Mouse (Mus musculus): ENCODE measurements at regions not wholly inside any gene's neighbourhood (a gene's known extent, or its start where the extent isn't known, plus 50 kb on each side); places are given as distances from the start of the nearest gene placed in this dataset.

DNA sequence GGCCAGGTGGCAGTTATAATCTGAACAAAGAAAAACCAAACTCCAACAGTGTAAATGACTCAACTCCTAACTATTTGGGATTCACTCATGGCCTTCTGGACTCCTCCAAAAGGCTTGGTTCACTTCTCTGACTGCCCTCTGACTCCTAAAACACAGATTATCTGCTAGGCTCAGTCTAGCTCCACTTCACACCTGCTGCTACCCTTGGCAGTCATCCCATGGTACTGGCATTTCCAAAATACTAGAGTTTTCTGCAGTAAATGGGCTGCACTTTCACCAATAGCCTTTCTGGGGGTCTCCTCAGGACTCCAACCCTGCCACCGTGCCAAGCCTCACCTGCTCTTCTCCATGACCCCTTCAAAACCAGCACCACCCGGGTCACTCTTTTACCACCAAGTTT lies 237.6 kb downstream of the Efnb2 start:
- WGBS = 89% methylated on average over 2 of the region's 2 CpGs
- Histone ChIP-seq H3K36me3 (ENCODE audit: control insufficient read depth, insufficient read depth) (no peaks in the 10 kb centered on the region), H3K27ac (ENCODE audit: low read length) (no peak overlapping the region), H3K4me3 (ENCODE audit: low read length) (no peak overlapping the region), H3K27me3 (ENCODE audit: control insufficient read depth, insufficient read depth, low read length) (no peaks in the 10 kb centered on the region), H3K4me1 (ENCODE audit: control insufficient read depth, insufficient read depth, low read length) (no peaks in the 10 kb centered on the region), H3K9ac (ENCODE audit: low read length) (no peak overlapping the region), H3K9me3 (replicated peaks; ENCODE audit: control insufficient read depth, low read length) (no peaks in the 10 kb centered on the region), H3K4me2 (ENCODE audit: low read depth, low read length) (no peak overlapping the region)
- no peak for ATAC-seq (replicated peaks; ENCODE audit: extremely low read depth, insufficient read depth, low FRiP score)

DNA sequence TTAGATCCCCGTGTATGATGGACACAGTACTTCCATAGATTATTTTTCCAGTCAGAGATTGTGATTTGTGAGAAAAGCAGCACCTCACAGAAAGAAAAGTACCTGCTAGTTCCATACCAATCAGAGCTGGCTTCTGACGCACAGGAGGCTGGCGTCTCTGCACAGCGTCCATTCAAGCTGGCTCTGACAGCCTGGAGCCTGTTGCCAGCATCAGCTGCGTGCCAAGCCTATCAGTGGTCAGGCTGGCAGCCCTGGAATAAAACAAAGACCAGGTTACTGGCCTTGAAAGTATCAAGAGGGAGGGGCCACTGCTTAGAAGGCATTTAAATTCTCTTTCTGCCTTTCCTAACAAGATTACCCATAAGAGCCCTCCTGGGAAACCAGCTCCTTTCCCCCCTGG lies 239.3 kb downstream of the Efnb2 start:
- no peak overlapping the region for H3K4me2 ChIP-seq (ENCODE audit: low read depth, low read length)
- WGBS = 43% methylated on average over 5 of the region's 5 CpGs
- ATAC-seq (replicated peaks; ENCODE audit: extremely low read depth, insufficient read depth, low FRiP score) = peak; percentile 76

DNA sequence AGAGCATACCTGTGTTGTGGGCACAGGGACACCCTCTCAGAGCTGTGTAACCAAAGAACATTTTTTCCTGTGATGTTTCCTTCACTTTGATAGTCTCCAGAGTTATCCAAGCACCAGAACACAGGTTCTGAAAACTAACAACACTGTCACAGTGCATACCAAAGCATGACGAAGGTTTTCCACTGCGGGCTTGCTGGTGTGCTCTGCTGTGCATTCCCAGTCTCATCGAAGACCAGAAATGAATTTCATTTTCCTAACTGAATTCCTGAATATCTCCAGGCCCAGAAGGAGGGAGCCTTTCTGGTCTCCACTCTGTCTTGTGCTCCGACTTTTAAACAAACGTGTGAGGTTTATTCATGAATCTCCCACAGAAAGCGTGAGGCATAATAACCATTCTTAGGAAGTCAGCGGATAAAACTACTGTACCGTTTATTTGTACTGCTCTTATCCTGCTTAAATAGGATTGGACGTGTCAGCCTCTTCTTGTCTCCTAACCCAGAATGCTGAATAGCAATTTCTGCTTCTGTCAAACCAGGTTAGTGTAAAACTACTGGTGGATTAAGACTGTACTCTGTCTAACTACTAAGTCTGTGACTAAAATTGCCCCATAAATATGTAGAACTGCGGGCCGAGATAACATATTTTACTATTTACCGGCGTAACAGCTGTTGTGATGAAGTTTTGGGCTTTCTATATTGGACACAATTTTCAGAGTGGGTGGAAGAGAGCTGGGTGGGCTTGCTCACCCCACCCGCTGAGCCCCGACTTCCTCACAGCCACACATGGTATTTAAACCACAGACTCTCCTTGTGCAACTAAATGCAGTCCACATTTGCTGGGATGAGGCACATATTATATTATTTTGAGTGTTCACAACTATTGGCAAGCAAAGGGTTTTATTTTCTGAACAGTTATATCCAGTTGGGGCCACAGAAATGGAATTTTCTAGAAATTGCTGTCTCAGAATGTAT lies 241.4 kb downstream of the Efnb2 start:
- ATAC-seq (replicated peaks; ENCODE audit: extremely low read depth, insufficient read depth, low FRiP score) = no peak
- Histone ChIP-seq H3K9ac (ENCODE audit: low read length) (no peak overlapping the region), H3K27ac (ENCODE audit: low read length) (no peak overlapping the region), H3K4me1 (ENCODE audit: control insufficient read depth, insufficient read depth, low read length) (no peaks in the 10 kb centered on the region), H3K4me2 (ENCODE audit: low read depth, low read length) (no peak overlapping the region), H3K27me3 (ENCODE audit: control insufficient read depth, insufficient read depth, low read length) (no peaks in the 10 kb centered on the region), H3K4me3 (ENCODE audit: low read length) (no peak overlapping the region), H3K9me3 (replicated peaks; ENCODE audit: control insufficient read depth, low read length) (no peaks in the 10 kb centered on the region), H3K36me3 (ENCODE audit: control insufficient read depth, insufficient read depth) (no peaks in the 10 kb centered on the region)
- WGBS = 74% methylated on average over 15 of the region's 15 CpGs

More for the DNA sequence above, 239.3 kb downstream of the Efnb2 start:
- H3K9ac ChIP-seq (ENCODE audit: low read length) = no peak overlapping the region
- no peaks in the 10 kb centered on the region for H3K27me3 ChIP-seq (ENCODE audit: control insufficient read depth, insufficient read depth, low read length)
- H3K4me3 ChIP-seq (ENCODE audit: low read length) = no peak overlapping the region
- no peaks in the 10 kb centered on the region for H3K4me1 ChIP-seq (ENCODE audit: control insufficient read depth, insufficient read depth, low read length)
- no peaks in the 10 kb centered on the region for H3K9me3 ChIP-seq (replicated peaks; ENCODE audit: control insufficient read depth, low read length)
- H3K36me3 ChIP-seq (ENCODE audit: control insufficient read depth, insufficient read depth) = no peaks in the 10 kb centered on the region
- H3K27ac ChIP-seq (ENCODE audit: low read length) = no peak overlapping the region

DNA sequence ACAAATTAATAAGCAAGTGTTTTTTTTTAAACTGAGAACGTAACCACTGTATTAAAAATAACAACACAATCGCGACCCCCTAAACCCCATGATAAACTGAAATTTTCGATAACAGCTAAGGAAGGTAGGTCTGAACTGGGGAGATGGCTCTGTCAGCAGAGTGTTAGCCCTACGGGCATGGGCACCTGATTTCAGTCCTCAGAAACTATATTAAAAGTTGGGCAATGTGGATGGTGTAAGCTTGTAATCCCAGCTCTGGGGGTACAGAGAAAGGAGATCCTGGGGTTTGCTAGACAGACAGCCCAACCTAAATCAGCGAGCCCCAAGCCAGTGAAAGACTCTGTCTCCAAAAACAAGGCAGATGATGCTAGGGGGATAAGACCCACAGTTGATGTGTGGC lies 242.1 kb downstream of the Efnb2 start:
- H3K4me3 ChIP-seq (ENCODE audit: low read length) = no peak overlapping the region
- WGBS = 90% methylated on average over 6 of the region's 6 CpGs
- H3K4me1 ChIP-seq (ENCODE audit: control insufficient read depth, insufficient read depth, low read length) = no peaks in the 10 kb centered on the region
- no peaks in the 10 kb centered on the region for H3K9me3 ChIP-seq (replicated peaks; ENCODE audit: control insufficient read depth, low read length)
- no peaks in the 10 kb centered on the region for H3K36me3 ChIP-seq (ENCODE audit: control insufficient read depth, insufficient read depth)
- H3K9ac ChIP-seq (ENCODE audit: low read length) = no peak overlapping the region
- ATAC-seq (replicated peaks; ENCODE audit: extremely low read depth, insufficient read depth, low FRiP score) = no peak
- no peak overlapping the region for H3K27ac ChIP-seq (ENCODE audit: low read length)
- no peak overlapping the region for H3K4me2 ChIP-seq (ENCODE audit: low read depth, low read length)
- H3K27me3 ChIP-seq (ENCODE audit: control insufficient read depth, insufficient read depth, low read length) = no peaks in the 10 kb centered on the region

DNA sequence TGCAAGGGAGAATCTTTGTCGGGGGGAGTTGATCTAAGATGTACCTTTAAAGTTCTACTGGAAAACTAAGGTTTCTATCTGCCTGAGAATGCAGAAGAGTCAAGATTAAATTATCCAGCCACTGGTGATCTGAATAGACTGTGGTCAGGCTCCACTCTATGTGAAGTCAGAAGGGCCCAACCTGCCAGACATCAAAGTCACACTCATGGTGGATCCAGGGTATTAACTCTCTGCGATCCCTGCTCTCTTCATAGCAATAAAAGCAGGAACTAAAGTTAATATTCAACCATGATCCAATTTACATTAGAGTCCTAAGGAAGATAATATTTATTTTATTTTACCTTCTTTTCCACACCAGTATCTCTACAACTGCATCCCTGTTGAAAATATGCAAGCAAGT lies 242.5 kb downstream of the Efnb2 start:
- Histone ChIP-seq H3K27me3 (ENCODE audit: control insufficient read depth, insufficient read depth, low read length) (no peaks in the 10 kb centered on the region), H3K4me1 (ENCODE audit: control insufficient read depth, insufficient read depth, low read length) (no peaks in the 10 kb centered on the region), H3K9me3 (replicated peaks; ENCODE audit: control insufficient read depth, low read length) (no peaks in the 10 kb centered on the region), H3K36me3 (ENCODE audit: control insufficient read depth, insufficient read depth) (no peaks in the 10 kb centered on the region), H3K27ac (ENCODE audit: low read length) (no peak overlapping the region), H3K4me3 (ENCODE audit: low read length) (no peak overlapping the region), H3K4me2 (ENCODE audit: low read depth, low read length) (no peak overlapping the region), H3K9ac (ENCODE audit: low read length) (no peak overlapping the region)
- WGBS = 80% methylated on average over 2 of the region's 2 CpGs
- no peak for ATAC-seq (replicated peaks; ENCODE audit: extremely low read depth, insufficient read depth, low FRiP score)

DNA sequence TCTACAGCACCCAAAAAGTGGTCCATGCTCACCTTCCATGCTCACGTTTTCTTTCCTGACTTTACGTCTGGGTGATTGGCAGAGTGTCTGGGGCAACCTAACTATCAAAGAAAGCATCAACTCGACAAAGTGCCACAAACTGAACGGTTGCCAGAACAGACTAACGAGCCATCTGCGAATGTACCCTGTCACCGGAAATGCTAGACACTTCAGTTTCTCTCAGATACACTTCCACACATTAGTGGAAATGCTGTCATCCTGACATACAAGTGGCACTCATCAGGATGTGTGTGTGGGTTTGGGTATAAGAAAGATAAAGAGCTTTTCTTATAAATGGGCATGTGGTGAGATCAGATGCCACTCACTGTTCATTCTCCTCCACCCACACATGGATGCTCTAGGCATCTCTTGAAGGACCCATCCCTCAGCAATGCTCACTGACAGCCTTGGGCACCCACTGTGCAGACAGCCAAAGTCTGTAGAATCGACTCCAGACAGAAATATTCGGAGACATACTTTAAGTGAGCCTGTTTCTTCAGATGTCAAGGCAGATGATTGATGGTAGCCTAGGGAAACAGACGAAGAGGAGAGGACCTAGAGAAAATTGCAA lies 244.8 kb downstream of the Efnb2 start:
- H3K27me3 ChIP-seq (ENCODE audit: control insufficient read depth, insufficient read depth, low read length) = no peaks in the 10 kb centered on the region
- ATAC-seq (replicated peaks; ENCODE audit: extremely low read depth, insufficient read depth, low FRiP score) = no peak
- no peaks in the 10 kb centered on the region for H3K4me1 ChIP-seq (ENCODE audit: control insufficient read depth, insufficient read depth, low read length)
- no peaks in the 10 kb centered on the region for H3K36me3 ChIP-seq (ENCODE audit: control insufficient read depth, insufficient read depth)
- H3K9ac ChIP-seq (ENCODE audit: low read length) = no peak overlapping the region
- no peak overlapping the region for H3K4me3 ChIP-seq (ENCODE audit: low read length)
- no peaks in the 10 kb centered on the region for H3K9me3 ChIP-seq (replicated peaks; ENCODE audit: control insufficient read depth, low read length)
- WGBS = 47% methylated on average over 10 of the region's 10 CpGs
- H3K27ac ChIP-seq (ENCODE audit: low read length) = no peak overlapping the region
- H3K4me2 ChIP-seq (ENCODE audit: low read depth, low read length) = no peak overlapping the region

DNA sequence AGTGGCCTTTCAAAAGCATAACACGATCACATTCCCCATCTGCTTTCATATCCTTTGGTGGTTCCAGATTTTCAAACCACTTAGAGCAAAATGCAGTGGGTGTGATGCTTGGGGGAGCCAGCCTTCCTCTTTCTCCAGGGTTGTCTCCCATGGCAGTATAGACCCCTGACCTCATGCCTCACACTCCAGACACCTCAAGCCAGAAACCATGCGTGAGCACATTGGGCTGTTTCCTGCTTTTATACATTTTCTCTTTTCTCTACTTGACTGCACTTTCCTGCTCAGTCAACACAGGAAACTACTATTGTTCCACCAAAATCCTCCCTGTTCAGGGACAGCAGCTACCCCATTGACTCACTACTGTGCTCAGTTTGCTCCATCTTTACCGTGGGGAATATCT lies 253.7 kb downstream of the Efnb2 start:
- peaks cover 4% of the 10 kb centered on the region; the same call in 1 of the 2 replicates for H3K9me3 ChIP-seq (replicated peaks; ENCODE audit: control insufficient read depth, low read length)
- H3K4me2 ChIP-seq (ENCODE audit: low read depth, low read length) = no peak overlapping the region
- H3K9ac ChIP-seq (ENCODE audit: low read length) = no peak overlapping the region
- WGBS = 68% methylated on average over 3 of the region's 3 CpGs
- no peak overlapping the region for H3K4me3 ChIP-seq (ENCODE audit: low read length)
- no peaks in the 10 kb centered on the region for H3K4me1 ChIP-seq (ENCODE audit: control insufficient read depth, insufficient read depth, low read length)
- H3K27me3 ChIP-seq (ENCODE audit: control insufficient read depth, insufficient read depth, low read length) = no peaks in the 10 kb centered on the region
- H3K36me3 ChIP-seq (ENCODE audit: control insufficient read depth, insufficient read depth) = no peaks in the 10 kb centered on the region
- 0 out of 2 replicates have a peak, but pooled peaks have one; percentile 37 for ATAC-seq (replicated peaks; ENCODE audit: extremely low read depth, insufficient read depth, low FRiP score)
- peak overlapping the region; percentile 31; the same call in 1 of the 2 replicates for H3K27ac ChIP-seq (ENCODE audit: low read length)

DNA sequence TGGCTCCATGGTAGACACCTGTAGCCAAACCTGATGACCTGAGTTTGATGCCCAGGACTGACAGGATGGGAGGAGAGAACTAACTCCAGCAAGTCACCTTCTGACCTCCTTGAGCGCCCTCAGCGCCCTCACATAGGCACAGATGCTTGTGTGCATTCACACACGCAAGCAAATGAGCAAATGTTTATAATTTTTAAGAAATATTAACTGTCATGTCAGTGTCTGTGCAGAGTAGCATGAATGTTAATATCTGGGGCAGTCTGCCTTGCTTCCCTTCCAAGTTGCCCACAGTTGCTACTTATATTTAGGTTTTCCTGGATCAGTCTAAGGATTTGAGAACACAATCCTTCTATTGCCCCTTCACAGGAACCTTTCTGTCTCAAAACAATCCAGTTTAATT lies 257.6 kb downstream of the Efnb2 start:
- no peaks in the 10 kb centered on the region; the same call in 1 of the 2 replicates for H3K4me1 ChIP-seq (ENCODE audit: control insufficient read depth, insufficient read depth, low read length)
- H3K27me3 ChIP-seq (ENCODE audit: control insufficient read depth, insufficient read depth, low read length) = no peaks in the 10 kb centered on the region
- no peak overlapping the region for H3K4me3 ChIP-seq (ENCODE audit: low read length)
- no peaks in the 10 kb centered on the region; the same call in 1 of the 2 replicates for H3K9me3 ChIP-seq (replicated peaks; ENCODE audit: control insufficient read depth, low read length)
- H3K27ac ChIP-seq (ENCODE audit: low read length) = no peak overlapping the region
- no peak overlapping the region for H3K9ac ChIP-seq (ENCODE audit: low read length)
- 90% methylated on average over 3 of the region's 3 CpGs for WGBS
- no peak overlapping the region for H3K4me2 ChIP-seq (ENCODE audit: low read depth, low read length)
- no peaks in the 10 kb centered on the region for H3K36me3 ChIP-seq (ENCODE audit: control insufficient read depth, insufficient read depth)
- no peak for ATAC-seq (replicated peaks; ENCODE audit: extremely low read depth, insufficient read depth, low FRiP score)

DNA sequence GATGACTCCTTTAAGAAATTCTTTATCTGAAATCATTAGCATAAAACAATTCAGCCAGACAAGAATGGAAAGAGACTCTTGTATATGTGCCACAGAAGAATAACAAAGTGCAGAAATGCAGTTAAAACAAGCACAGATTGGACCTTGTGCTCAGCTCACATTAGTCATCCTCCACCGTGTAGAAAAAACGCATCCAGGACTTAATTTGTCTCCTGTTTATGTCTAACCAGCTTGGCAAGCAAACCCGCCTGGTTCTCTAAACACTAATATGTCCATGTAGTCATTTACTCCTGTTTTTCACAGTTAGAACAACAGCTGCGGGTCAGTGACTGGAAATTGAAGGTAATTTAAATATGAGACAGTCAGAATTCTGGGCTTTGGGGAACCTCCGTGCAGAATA lies 268.7 kb downstream of the Efnb2 start:
- H3K9ac ChIP-seq (ENCODE audit: low read length) = no peak overlapping the region
- H3K9me3 ChIP-seq (replicated peaks; ENCODE audit: control insufficient read depth, low read length) = no peaks in the 10 kb centered on the region
- no peak overlapping the region for H3K4me2 ChIP-seq (ENCODE audit: low read depth, low read length)
- no peaks in the 10 kb centered on the region for H3K4me1 ChIP-seq (ENCODE audit: control insufficient read depth, insufficient read depth, low read length)
- H3K27ac ChIP-seq (ENCODE audit: low read length) = no peak overlapping the region
- 82% methylated on average over 5 of the region's 5 CpGs for WGBS
- no peaks in the 10 kb centered on the region for H3K36me3 ChIP-seq (ENCODE audit: control insufficient read depth, insufficient read depth)
- no peaks in the 10 kb centered on the region for H3K27me3 ChIP-seq (ENCODE audit: control insufficient read depth, insufficient read depth, low read length)
- ATAC-seq (replicated peaks; ENCODE audit: extremely low read depth, insufficient read depth, low FRiP score) = no peak
- H3K4me3 ChIP-seq (ENCODE audit: low read length) = no peak overlapping the region

Data from heart, embryonic 16.5 days (tissue).